Comparison of ENCODE assay signal across 9 mouse cellular contexts in genomic region chr13:99592596-99593242, GRCm38 (mm10).
A peak's percentile ranks its signal among the peaks of the same experiment; 100 is the strongest.
DNase-seq lines count a peak whose midpoint lies in the region; ATAC-seq and TF ChIP-seq lines count a peak whose summit lies in the region.
"Had no signal": no experiment of that assay in that cellular context is flagged by ENCODE, and none has a peak within 500 bp of the region (broad histone marks: within the 10 kb centered on the region; RNA-seq: fewer than 3 reads in every experiment).

No protein-coding gene starts in this region.

- H3K9ac ChIP-seq in heart, embryonic 16.5 days (ENCODE audit: low read length), result no peak overlapping the region
- no peak overlapping the region for H3K9ac ChIP-seq in ES-E14 (ENCODE audit: insufficient read depth, low read depth, low read length, poor library complexity, severe bottlenecking)
- H3K9ac ChIP-seq in intestine, embryonic 14.5 days (ENCODE audit: low read length), result no peak overlapping the region
- H3K9ac ChIP-seq in limb, embryonic 14.5 days (ENCODE audit: low read depth, low read length, severe bottlenecking), result no peak overlapping the region
- 0 out of 2 replicates have a peak overlapping the region, but pooled peaks have one; percentile 23 for H3K9ac ChIP-seq in stomach, postnatal 0 days (ENCODE audit: low read length)

- no peak overlapping the region for H3K27ac ChIP-seq in heart, embryonic 16.5 days (ENCODE audit: low read length)
- no peak overlapping the region for H3K27ac ChIP-seq in ES-E14 (ENCODE audit: insufficient read depth, low read depth, low read length, poor library complexity, severe bottlenecking)
- H3K27ac ChIP-seq in intestine, embryonic 14.5 days (ENCODE audit: low read depth), result no peak overlapping the region
- H3K27ac ChIP-seq in limb, embryonic 14.5 days (replicated peaks; ENCODE audit: low read depth, low read length), result no peak overlapping the region
- peak overlapping the region; percentile 53; the same call in 1 of the 2 replicates for H3K27ac ChIP-seq in stomach, postnatal 0 days (replicated peaks)
- H3K27ac ChIP-seq: macrophage had no signal

- ATAC-seq in heart, embryonic 16.5 days (replicated peaks; ENCODE audit: extremely low read depth, insufficient read depth, low FRiP score), result no peak
- ATAC-seq in intestine, embryonic 14.5 days (replicated peaks; ENCODE audit: low FRiP score, low TSS enrichment, low read depth), result no peak
- ATAC-seq in limb, embryonic 14.5 days (ENCODE audit: low FRiP score, low read depth), result no peak
- peak; percentile 54; the same call in 1 of the 2 replicates for ATAC-seq in stomach, postnatal 0 days (ENCODE audit: low FRiP score, low TSS enrichment)

- no peaks in the 10 kb centered on the region for H3K36me3 ChIP-seq in heart, embryonic 16.5 days (ENCODE audit: control insufficient read depth, insufficient read depth)
- H3K36me3 ChIP-seq in ES-E14 (ENCODE audit: control insufficient read depth, insufficient read depth, low read length, poor library complexity, severe bottlenecking), result no peaks in the 10 kb centered on the region
- H3K36me3 ChIP-seq in intestine, embryonic 14.5 days (ENCODE audit: control insufficient read depth, insufficient read depth, low read length), result no peaks in the 10 kb centered on the region
- H3K36me3 ChIP-seq in limb, embryonic 14.5 days (ENCODE audit: control insufficient read depth, insufficient read depth, low read length), result no peaks in the 10 kb centered on the region
- no peaks in the 10 kb centered on the region for H3K36me3 ChIP-seq in stomach, postnatal 0 days (ENCODE audit: control insufficient read depth, insufficient read depth, low read length)

- TF ChIP-seq POLR2A in limb, embryonic 14.5 days (IDR thresholded peaks at IDR 0.05; ENCODE audit: borderline replicate concordance, extremely low read depth, insufficient read depth, insufficient read length), result no peak

- peak; percentile 20; the same call in 1 of the 2 replicates for TF ChIP-seq CTCF in stomach, postnatal 0 days (IDR thresholded peaks at IDR 0.05; ENCODE audit: low read depth)

- WGBS in heart, embryonic 16.5 days, result 12% methylated on average over 15 of the region's 15 CpGs
- 9% methylated on average over 15 of the region's 15 CpGs for WGBS in intestine, embryonic 14.5 days
- WGBS in limb, embryonic 14.5 days, result 13% methylated on average over 15 of the region's 15 CpGs
- 14% methylated on average over 15 of the region's 15 CpGs for WGBS in stomach, postnatal 0 days

- H3K4me2 ChIP-seq in heart, embryonic 16.5 days (ENCODE audit: low read depth, low read length), result 0 out of 2 replicates have a peak overlapping the region, but pooled peaks have one; percentile 17
- H3K4me2 ChIP-seq in intestine, embryonic 14.5 days (ENCODE audit: low read length), result peak overlapping the region; percentile 23
- peak overlapping the region; percentile 21; the same call in 1 of the 2 replicates for H3K4me2 ChIP-seq in limb, embryonic 14.5 days (replicated peaks; ENCODE audit: low read depth, low read length, severe bottlenecking)
- no peak overlapping the region; the same call in 1 of the 2 replicates for H3K4me2 ChIP-seq in stomach, postnatal 0 days (replicated peaks; ENCODE audit: low read depth)

- H3K4me1 ChIP-seq in heart, embryonic 16.5 days (ENCODE audit: control insufficient read depth, insufficient read depth, low read length), result 0 out of 2 replicates have a peak, but pooled peaks cover 4% of the 10 kb centered on the region
- peaks cover 3 to 5% of the 10 kb centered on the region in 2 experiments; a peak in 3 of 4 replicates for H3K4me1 ChIP-seq in ES-E14 (ENCODE audit: control insufficient read depth in 2 of 2, insufficient read depth in 2 of 2, low read length in 2 of 2, poor library complexity in 1 of 2)
- H3K4me1 ChIP-seq in intestine, embryonic 14.5 days (replicated peaks; ENCODE audit: control insufficient read depth, insufficient read depth, low read length), result no peaks in the 10 kb centered on the region
- peaks cover 8% of the 10 kb centered on the region for H3K4me1 ChIP-seq in limb, embryonic 14.5 days (ENCODE audit: control insufficient read depth, insufficient read depth, low read length)
- no peaks in the 10 kb centered on the region for H3K4me1 ChIP-seq in stomach, postnatal 0 days (replicated peaks; ENCODE audit: control insufficient read depth, insufficient read depth)

- in situ Hi-C loops in ES-E14 (cut with MboI; ENCODE audit: low sequenced_read_pairs in 2 of 2, unreplicated experiment in 2 of 2), result no loop called here

- H3K9me3 ChIP-seq in heart, embryonic 16.5 days (replicated peaks; ENCODE audit: control insufficient read depth, low read length), result no peaks in the 10 kb centered on the region
- no peaks in the 10 kb centered on the region for H3K9me3 ChIP-seq in ES-E14 (ENCODE audit: control insufficient read depth, insufficient read depth, low read depth, low read length)
- no peaks in the 10 kb centered on the region for H3K9me3 ChIP-seq in intestine, embryonic 14.5 days (ENCODE audit: control insufficient read depth, low read length)
- H3K9me3 ChIP-seq in limb, embryonic 14.5 days (ENCODE audit: control insufficient read depth, low read length), result no peaks in the 10 kb centered on the region
- no peaks in the 10 kb centered on the region for H3K9me3 ChIP-seq in stomach, postnatal 0 days (ENCODE audit: control insufficient read depth, low read length)

- DNase-seq in heart, adult 9 months (ENCODE audit: low spot score in 2 of 2), result no peak
- peak; percentile 42 for DNase-seq in ES-E14 (ENCODE audit: low read depth, low spot score)
- DNase-seq in adrenal gland, adult 2 months, result peak; percentile 84
- DNase-seq in intestine, embryonic 14.5 days (ENCODE audit: low spot score), result peak; percentile 54
- peak; percentile 25 for DNase-seq in limb, embryonic 14.5 days (ENCODE audit: low spot score)
- peak; percentile 78 for DNase-seq in stomach, postnatal 0 days (ENCODE audit: low spot score)
- DNase-seq in gastrocnemius, postnatal 10 days, result no peak

- H3K4me3 ChIP-seq in heart, embryonic 16.5 days (ENCODE audit: low read length), result no peak overlapping the region
- H3K4me3 ChIP-seq in ES-E14 (ENCODE audit: insufficient read depth in 1 of 2, low read depth in 1 of 2, low read length in 2 of 2, poor library complexity in 1 of 2, severe bottlenecking in 1 of 2), result peak overlapping the region in 1 of 2 experiments; percentile 42; a peak in 1 of 4 replicates
- no peak overlapping the region for H3K4me3 ChIP-seq in intestine, embryonic 14.5 days (ENCODE audit: low read depth, low read length)
- H3K4me3 ChIP-seq in limb, embryonic 14.5 days (replicated peaks; ENCODE audit: low read length), result no peak overlapping the region
- no peak overlapping the region for H3K4me3 ChIP-seq in stomach, postnatal 0 days (ENCODE audit: low read depth, low read length)

- H3K27me3 ChIP-seq in heart, embryonic 16.5 days (ENCODE audit: control insufficient read depth, insufficient read depth, low read length), result no peaks in the 10 kb centered on the region
- no peaks in the 10 kb centered on the region for H3K27me3 ChIP-seq in intestine, embryonic 14.5 days (replicated peaks; ENCODE audit: control insufficient read depth, insufficient read depth, low read length)
- H3K27me3 ChIP-seq in limb, embryonic 14.5 days (ENCODE audit: control insufficient read depth, insufficient read depth, low read length), result no peaks in the 10 kb centered on the region
- H3K27me3 ChIP-seq in stomach, postnatal 0 days (ENCODE audit: control insufficient read depth, insufficient read depth, low read length), result no peaks in the 10 kb centered on the region

- no peak for TF ChIP-seq EP300 in stomach, postnatal 0 days (optimal IDR thresholded peaks at IDR 0.05)

TF ChIP-seq in ES-E14, 5 proteins besides CTCF, POLR2A, EP300 and RAD21:
- TF ChIP-seq ZC3H11A (IDR thresholded peaks at IDR 0.05; ENCODE audit: borderline replicate concordance, low read depth, low read length) (no peak), ZNF384 (IDR thresholded peaks at IDR 0.05; ENCODE audit: low read depth, low read length) (no peak), HCFC1 (IDR thresholded peaks at IDR 0.05; ENCODE audit: borderline replicate concordance, insufficient read depth, low read length) (no peak), CHD2 (IDR thresholded peaks at IDR 0.05; ENCODE audit: low read depth, low read length) (no peak), MAFK (IDR thresholded peaks at IDR 0.05; ENCODE audit: insufficient read depth, low read depth, low read length) (no peak)
TF ChIP-seq in ES-E14: peak in this region for 0.

Comparison
In these comparisons a context has a peak if more than half of its experiments do, and no peak if none do; other contexts are left out.
1. DNase-seq: peak in ES-E14 (single experiment), adrenal gland, adult 2 months (single experiment), intestine, embryonic 14.5 days (single experiment), limb, embryonic 14.5 days (single experiment) and stomach, postnatal 0 days (single experiment); none in heart, adult 9 months (0 of 2) and gastrocnemius, postnatal 10 days (single experiment).